Mouse (Mus musculus) bone marrow macrophage, adult 2 months (primary cell): ENCODE data around the gene Snai3.

Source experiments
- CTCF ChIP-seq: IDR thresholded peaks from 2 replicates; pipeline ENCODE4 v1.5.1; 2012; ENCODE audit warnings: low read depth, mild to moderate bottlenecking, low read length, moderate library complexity
- POLR2A ChIP-seq: IDR thresholded peaks from 2 replicates; pipeline ENCODE4 v1.6.1; 2012; ENCODE audit warnings: mild to moderate bottlenecking, low read depth, low read length, borderline replicate concordance

DNA sequence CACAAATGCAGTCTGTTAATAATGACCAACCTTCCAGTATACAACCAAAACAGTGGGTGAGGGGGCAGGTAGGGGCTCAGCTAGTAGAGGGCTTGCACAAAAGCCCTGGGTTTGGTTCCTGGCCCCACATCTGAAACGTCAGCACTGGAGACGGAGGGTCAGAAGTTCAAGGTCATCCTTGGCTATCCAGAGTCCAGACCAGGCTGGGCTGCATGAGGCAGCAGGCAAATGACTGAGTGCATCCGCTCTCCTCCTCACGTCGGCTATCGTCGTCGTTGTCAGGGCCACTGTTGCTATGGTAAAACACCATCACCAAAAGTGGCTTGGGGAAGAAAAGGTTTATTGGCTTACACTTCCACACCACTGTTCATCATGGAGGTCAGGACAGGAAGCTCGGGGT is 46.2 kb downstream of the Snai3 start:
- no peak for TF ChIP-seq CTCF
- TF ChIP-seq POLR2A = no peak
